Mouse (Mus musculus) midbrain, embryonic 16.5 days (tissue): ENCODE measurements around the gene Pgm1. TPM values are rescaled to one million over a fixed set of nuclear protein-coding genes. Genes with fewer than 3 reads are reported as not detected.

ENCODE experiments used
- ATAC-seq: fragments of 200-750 bp; cut with Nextera tagmentation; 2 replicates; pipeline ENCODE4 v1.8.0; 2017; ENCODE audit warnings: moderate TSS enrichment
- H3K27ac ChIP-seq: fragments of 300-500 bp; sonication (generic); 2 replicates; pipeline ENCODE4 v1.5.1; 2014; ENCODE audit warnings: mild to moderate bottlenecking, low read length, mixed read lengths
- H3K27me3 ChIP-seq: fragments of 300-500 bp; sonication (generic); 2 replicates; pipeline ENCODE4 v1.6.1; 2014; ENCODE audit warnings: low read depth, low read length, mixed read lengths; ENCODE audit not compliant: control insufficient read depth, insufficient read depth
- H3K36me3 ChIP-seq: fragments of 300-500 bp; sonication (generic); 2 replicates; pipeline ENCODE4 v1.6.1; 2014; ENCODE audit warnings: mild to moderate bottlenecking, low read length, moderate library complexity, mixed read lengths; ENCODE audit not compliant: control insufficient read depth, insufficient read depth
- H3K4me1 ChIP-seq: fragments of 300-500 bp; sonication (generic); 2 replicates; pipeline ENCODE4 v1.6.1; 2014; ENCODE audit warnings: mild to moderate bottlenecking, low read length, mixed read lengths; ENCODE audit not compliant: control insufficient read depth, insufficient read depth
- H3K4me2 ChIP-seq: fragments of 300-500 bp; sonication (generic); 2 replicates; pipeline ENCODE4 v1.6.1; 2014; ENCODE audit warnings: mild to moderate bottlenecking, low read length, mixed read lengths
- H3K4me3 ChIP-seq: fragments of 300-500 bp; sonication (generic); 2 replicates; pipeline ENCODE4 v1.5.1; 2014; ENCODE audit warnings: low read depth, mild to moderate bottlenecking, low read length, moderate library complexity, mixed read lengths
- H3K9ac ChIP-seq: fragments of 300-500 bp; sonication (generic); 2 replicates; pipeline ENCODE4 v1.6.1; 2014; ENCODE audit warnings: low read depth, low read length, mixed read lengths
- H3K9me3 ChIP-seq: fragments of 300-500 bp; sonication (generic); replicated peaks from 2 replicates; pipeline ENCODE4 v1.6.1; 2014; ENCODE audit warnings: mild to moderate bottlenecking, low read length, mixed read lengths; ENCODE audit not compliant: control insufficient read depth, poor library complexity, severe bottlenecking
- WGBS: fragments of 180-500 bp; shearing (Covaris S2); extraction: QIAGEN DNeasy Blood & Tissue Kit; methylation state at CpG from one replicate; pipeline ENCODE4 v1.1.7; 2014; 5-methylcytosine and 5-hydroxymethylcytosine counted together
- polyA plus RNA-seq: library from polyadenylated mRNA; unstranded; fragments of >200 nt; fragmentation: Nextera tagmentation; extraction: Ambion mirVana; gene quantifications from 2 replicates; pipeline ENCODE4 v1.2.1, GENCODE M21; 2015

The Pgm1 gene
- polyA plus RNA-seq, 1 experiment from 2014 or later: 91.5 TPM

GRCm38 (mm10) chr4:100011563-100011962 is 82.3 kb downstream of the Pgm1 start:
- no peak overlapping the region for H3K4me3 ChIP-seq
- H3K27ac ChIP-seq: no peak overlapping the region
- 30% methylated on average over 3 of the region's 3 CpGs for WGBS
- H3K9me3 ChIP-seq: no peaks in the 10 kb centered on the region
- H3K4me2 ChIP-seq: no peak overlapping the region
- H3K27me3 ChIP-seq: no peaks in the 10 kb centered on the region
- H3K4me1 ChIP-seq: no peaks in the 10 kb centered on the region
- H3K36me3 ChIP-seq: no peaks in the 10 kb centered on the region
- ATAC-seq: no peak
- H3K9ac ChIP-seq: no peak overlapping the region

DNA sequence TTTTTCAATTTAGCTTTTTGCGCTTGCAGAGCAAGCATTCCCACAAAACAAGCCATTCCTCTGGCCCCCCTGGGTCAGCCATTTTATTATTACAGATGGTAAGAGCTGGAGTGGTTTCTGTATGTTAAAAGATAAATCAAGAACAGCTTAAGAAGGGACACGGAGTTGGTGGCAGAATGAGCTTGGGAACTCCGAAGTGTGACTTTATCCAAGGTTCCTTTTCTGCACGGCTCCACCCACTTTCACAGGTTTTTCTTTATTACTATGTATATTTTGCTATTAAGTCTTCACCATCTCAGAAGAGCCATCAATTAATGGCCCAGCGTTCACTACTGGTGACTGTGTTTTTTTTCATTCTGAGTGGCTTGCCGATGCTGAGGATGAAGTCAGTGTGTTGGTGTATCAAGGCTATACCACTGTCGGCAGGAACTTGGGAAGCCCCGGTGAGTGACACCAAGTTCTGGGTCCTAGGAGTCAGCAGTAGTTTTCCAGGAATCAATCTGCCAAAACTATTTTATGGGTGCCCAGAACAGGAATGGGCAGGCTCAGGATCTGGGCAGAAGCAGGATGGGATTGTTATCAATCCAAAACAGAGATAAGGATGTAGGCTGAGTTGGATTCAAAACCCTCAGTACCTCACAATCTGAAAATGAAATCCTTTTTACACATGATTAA is 83.3 kb downstream of the Pgm1 start:
- Histone ChIP-seq H3K36me3 (no peaks in the 10 kb centered on the region), H3K27me3 (no peaks in the 10 kb centered on the region), H3K9ac (no peak overlapping the region), H3K4me3 (no peak overlapping the region), H3K4me2 (no peak overlapping the region), H3K9me3 (no peaks in the 10 kb centered on the region), H3K4me1 (no peaks in the 10 kb centered on the region), H3K27ac (no peak overlapping the region)
- ATAC-seq: no peak
- WGBS: 91% methylated on average over 8 of the region's 8 CpGs

GRCm38 (mm10) chr4:100027773-100028172 is 98.6 kb downstream of the Pgm1 start:
- Histone ChIP-seq H3K27ac (no peak overlapping the region), H3K9me3 (no peaks in the 10 kb centered on the region), H3K4me2 (no peak overlapping the region), H3K4me3 (no peak overlapping the region), H3K36me3 (no peaks in the 10 kb centered on the region), H3K4me1 (no peaks in the 10 kb centered on the region), H3K27me3 (no peaks in the 10 kb centered on the region), H3K9ac (no peak overlapping the region)
- ATAC-seq: no peak
- 77% methylated on average over 3 of the region's 3 CpGs for WGBS

DNA sequence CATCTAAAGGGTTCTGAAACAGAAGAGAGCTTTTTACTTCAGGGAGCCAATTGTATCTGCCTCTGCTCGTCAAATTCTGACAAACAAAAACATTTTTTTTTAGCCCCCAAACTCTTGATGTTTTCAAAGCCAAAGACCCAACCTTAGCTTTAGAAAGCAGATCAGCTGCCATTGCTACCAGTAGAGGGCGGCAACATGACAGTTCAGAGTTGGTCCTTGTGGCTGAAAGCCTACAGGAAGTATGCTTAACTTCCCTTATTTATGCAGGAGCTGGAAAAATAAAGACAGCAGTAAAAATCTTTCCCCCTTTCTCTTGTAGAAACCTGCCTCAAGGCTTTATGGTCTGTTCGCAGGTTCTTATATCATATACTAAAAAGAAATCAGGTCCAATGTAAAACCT is 99.4 kb downstream of the Pgm1 start:
- no peak for ATAC-seq
- no peak overlapping the region for H3K9ac ChIP-seq
- H3K9me3 ChIP-seq: no peaks in the 10 kb centered on the region
- no peaks in the 10 kb centered on the region for H3K36me3 ChIP-seq
- H3K27me3 ChIP-seq: no peaks in the 10 kb centered on the region
- H3K4me2 ChIP-seq: no peak overlapping the region
- no peak overlapping the region for H3K4me3 ChIP-seq
- H3K27ac ChIP-seq: no peak overlapping the region
- 17% methylated on average over 3 of the region's 3 CpGs for WGBS
- no peaks in the 10 kb centered on the region for H3K4me1 ChIP-seq

DNA sequence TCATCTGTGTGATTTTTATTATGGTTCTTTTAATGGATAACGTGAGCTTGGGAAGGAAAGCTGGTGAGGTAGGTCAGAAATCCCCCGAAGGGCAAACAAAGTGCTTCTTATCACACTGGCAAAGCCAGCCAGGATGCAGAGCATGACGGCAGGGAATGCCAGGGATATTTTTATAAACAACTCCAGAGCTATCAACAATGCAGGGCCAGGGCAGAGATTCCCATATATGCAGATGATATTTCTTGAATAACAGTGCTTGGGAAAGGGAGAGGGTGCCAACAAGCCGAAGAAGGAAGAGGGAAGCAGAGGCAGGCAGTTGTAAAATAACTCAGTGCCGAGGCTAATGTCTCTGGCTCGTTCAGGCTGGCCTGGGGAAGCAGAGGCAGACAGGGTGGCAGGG is 102.1 kb downstream of the Pgm1 start:
- Histone ChIP-seq H3K4me3 (no peak overlapping the region), H3K9ac (no peak overlapping the region), H3K36me3 (no peaks in the 10 kb centered on the region), H3K4me1 (no peaks in the 10 kb centered on the region), H3K27me3 (no peaks in the 10 kb centered on the region), H3K27ac (no peak overlapping the region), H3K9me3 (no peaks in the 10 kb centered on the region), H3K4me2 (no peak overlapping the region)
- 74% methylated on average over 6 of the region's 6 CpGs for WGBS
- ATAC-seq: no peak

DNA sequence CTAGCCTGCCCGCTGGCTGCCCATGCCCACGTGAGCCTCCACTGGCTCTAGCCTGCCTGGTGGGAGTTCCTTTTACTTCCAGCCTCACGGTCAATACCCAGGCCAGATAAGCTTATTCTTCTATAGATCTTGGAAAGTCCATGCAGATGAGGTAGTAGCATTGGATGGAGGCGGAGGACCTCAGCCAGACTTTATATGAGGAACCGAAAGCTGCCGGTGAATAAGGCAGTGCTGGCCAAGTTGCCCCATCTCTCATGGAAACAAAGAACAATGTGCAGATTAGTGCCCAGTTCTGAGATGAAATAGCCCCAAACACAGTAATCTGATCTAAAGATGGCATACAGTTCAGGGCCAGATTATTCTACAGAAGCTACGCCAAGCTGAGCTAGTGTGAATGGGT is 103.4 kb downstream of the Pgm1 start:
- Histone ChIP-seq H3K27ac (no peak overlapping the region), H3K4me1 (no peaks in the 10 kb centered on the region), H3K9ac (no peak overlapping the region), H3K4me3 (no peak overlapping the region), H3K9me3 (no peaks in the 10 kb centered on the region), H3K4me2 (no peak overlapping the region), H3K36me3 (no peaks in the 10 kb centered on the region), H3K27me3 (no peaks in the 10 kb centered on the region)
- WGBS: 85% methylated on average over 7 of the region's 7 CpGs
- no peak for ATAC-seq

DNA sequence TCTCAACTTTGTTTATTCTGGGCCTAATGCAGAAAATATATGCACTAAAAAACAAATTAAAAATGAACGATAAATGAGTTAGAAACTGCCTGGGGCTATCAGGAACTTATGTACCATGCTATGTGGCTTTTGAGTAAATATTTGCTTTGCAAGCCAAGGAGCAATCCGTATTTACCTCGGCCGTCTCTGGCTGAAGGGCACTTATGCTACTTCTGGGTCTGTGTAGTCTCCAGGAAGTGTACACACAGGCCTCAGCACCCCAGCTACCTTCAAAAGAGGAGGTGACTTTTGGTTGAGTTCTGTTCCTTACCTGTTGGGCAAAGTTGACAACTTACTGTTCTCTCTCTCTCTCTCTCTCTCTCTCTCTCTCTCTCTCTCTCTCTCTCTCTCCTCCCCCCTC is 104.7 kb downstream of the Pgm1 start:
- Histone ChIP-seq H3K27me3 (no peaks in the 10 kb centered on the region), H3K9ac (no peak overlapping the region), H3K4me2 (no peak overlapping the region), H3K27ac (no peak overlapping the region), H3K36me3 (no peaks in the 10 kb centered on the region), H3K4me3 (no peak overlapping the region), H3K4me1 (no peaks in the 10 kb centered on the region), H3K9me3 (no peaks in the 10 kb centered on the region)
- 89% methylated on average over 4 of the region's 4 CpGs for WGBS
- no peak for ATAC-seq

DNA sequence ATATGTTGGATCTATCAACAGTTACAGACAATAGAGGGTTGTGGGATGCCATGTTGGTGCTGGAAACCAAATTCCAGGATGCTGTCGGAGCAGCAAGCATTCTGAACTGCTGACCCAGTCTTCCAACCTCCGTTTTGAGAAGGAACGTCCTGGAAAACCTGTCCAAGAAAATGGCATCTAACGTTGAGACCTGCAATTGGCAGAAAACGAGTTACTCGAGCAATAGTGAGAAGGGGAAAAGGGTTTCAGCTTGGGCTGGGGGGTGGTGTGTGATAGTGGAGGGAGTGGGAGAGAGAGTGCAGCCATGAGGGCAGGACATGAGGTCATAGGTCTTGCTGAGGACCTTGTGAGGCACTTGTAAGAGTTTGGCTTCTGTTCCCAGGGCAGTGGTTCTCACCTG is 105.8 kb downstream of the Pgm1 start:
- Histone ChIP-seq H3K4me1 (no peaks in the 10 kb centered on the region), H3K9me3 (no peaks in the 10 kb centered on the region), H3K4me3 (no peak overlapping the region), H3K36me3 (no peaks in the 10 kb centered on the region), H3K27me3 (no peaks in the 10 kb centered on the region), H3K27ac (no peak overlapping the region), H3K9ac (no peak overlapping the region), H3K4me2 (no peak overlapping the region)
- whole genome bisulfite sequencing: 82% methylated on average over 6 of the region's 6 CpGs
- ATAC-seq: no peak

GRCm38 (mm10) chr4:100035919-100036554 is 106.8 kb downstream of the Pgm1 start:
- no peak overlapping the region for H3K4me2 ChIP-seq
- H3K4me3 ChIP-seq: no peak overlapping the region
- no peak for ATAC-seq

More at GRCm38 (mm10) chr4:100035919-100036554, 106.8 kb downstream of the Pgm1 start:
- no peaks in the 10 kb centered on the region for H3K9me3 ChIP-seq
- 51% methylated on average over 16 of the region's 16 CpGs for WGBS
- no peaks in the 10 kb centered on the region for H3K27me3 ChIP-seq
- no peak overlapping the region for H3K27ac ChIP-seq
- no peaks in the 10 kb centered on the region for H3K4me1 ChIP-seq
- no peak overlapping the region for H3K9ac ChIP-seq
- H3K36me3 ChIP-seq: no peaks in the 10 kb centered on the region
